Mouse (Mus musculus) heart, adult 11 months (tissue): ENCODE measurements around the gene Ces3a.

Experiments
- DNase-seq: peaks from one replicate; pipeline ENCODE4 v3.0.0; 2022

The Ces3a gene

DNA sequence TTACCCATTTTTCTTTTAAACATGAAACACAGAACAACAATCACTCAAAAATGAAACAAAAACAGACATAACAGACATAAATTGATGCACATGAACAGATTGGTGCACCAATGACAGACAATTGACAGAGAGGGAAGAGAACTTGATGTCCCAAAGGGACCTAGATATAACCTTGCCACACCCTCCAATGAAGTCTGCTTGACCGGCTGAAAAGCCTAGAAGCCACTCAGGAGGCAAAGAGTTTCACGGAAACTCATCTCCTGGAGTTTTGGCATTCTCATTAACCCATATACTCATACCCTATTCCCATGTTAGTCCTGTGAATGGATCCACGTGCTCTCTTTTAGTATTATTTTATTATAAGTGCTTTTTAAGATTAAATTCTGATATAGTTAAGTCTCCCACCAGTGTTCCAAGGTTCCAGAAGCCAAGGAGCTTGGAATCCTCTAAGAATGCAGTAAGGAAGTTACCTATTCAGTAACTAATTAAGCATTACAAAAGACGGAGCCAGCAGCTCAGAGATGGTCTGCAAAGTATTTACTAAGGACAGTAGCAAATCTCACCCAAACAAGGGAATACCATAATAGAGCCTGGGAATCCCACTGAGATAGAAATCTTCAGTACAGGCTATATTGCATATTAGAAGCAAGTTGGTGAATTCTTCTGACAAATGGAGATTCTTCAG lies 53.8 kb downstream of the Ces3a start:
- DNase-seq = peak; percentile 14

DNA sequence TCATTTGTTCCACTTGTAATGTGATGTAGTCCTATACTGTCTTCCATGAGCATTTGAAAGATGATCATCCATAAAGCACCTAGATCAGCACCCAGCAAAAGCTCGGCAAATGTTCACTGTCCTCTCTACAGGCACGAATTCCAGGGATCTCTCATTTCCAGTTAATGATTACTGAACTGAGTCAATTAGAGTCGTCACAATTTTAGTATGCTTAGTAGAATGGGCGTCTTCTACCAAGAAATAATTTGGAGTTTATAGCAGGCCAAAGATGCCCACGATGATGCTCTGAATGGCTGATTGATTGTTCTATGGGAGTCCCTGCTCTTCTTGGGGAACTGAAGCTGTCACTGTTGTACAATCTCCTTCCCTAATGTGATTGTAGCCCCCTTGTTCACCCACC lies 55.3 kb downstream of the Ces3a start:
- DNase-seq = peak; percentile 54

DNA sequence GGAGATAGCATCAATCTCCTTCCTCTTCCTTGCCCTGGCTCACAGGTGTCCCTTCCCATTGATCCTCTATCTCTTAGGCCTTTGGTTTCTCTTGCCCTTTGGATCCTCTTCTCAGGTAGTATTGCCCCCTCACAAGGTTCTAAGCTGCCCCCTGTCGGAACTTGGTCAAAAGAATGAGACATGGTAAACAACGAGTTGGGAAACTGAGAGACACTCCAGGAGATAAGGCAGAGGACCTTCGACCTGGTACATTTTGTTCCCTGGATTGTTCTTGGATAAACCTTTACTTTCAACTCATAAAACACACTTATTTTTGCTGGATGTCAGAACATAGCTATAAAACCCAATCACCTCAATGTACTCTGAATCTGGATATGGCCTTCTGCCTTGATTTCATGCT lies 55.8 kb downstream of the Ces3a start:
- peak; percentile 48 for DNase-seq
